Mouse (Mus musculus) embryonic facial prominence, embryonic 15.5 days (tissue): ENCODE measurements around the gene Rpl3. TPM values are rescaled to one million over a fixed set of nuclear protein-coding genes. Genes with fewer than 3 reads are reported as not detected.

Experiments
- ATAC-seq: fragments of 200-750 bp; cut with Nextera tagmentation; 2 replicates; pipeline ENCODE4 v1.8.0; 2017; ENCODE audit warnings: low read depth, moderate TSS enrichment; ENCODE audit not compliant: insufficient number of reproducible peaks, low FRiP score, low TSS enrichment
- H3K27ac ChIP-seq: fragments of 300-500 bp; sonication (generic); replicated peaks from 2 replicates; pipeline ENCODE4 v1.5.1; 2015; ENCODE audit warnings: mild to moderate bottlenecking, inconsistent platforms
- H3K27me3 ChIP-seq: fragments of 300-500 bp; sonication (generic); 2 replicates; pipeline ENCODE4 v1.6.1; 2015; ENCODE audit warnings: inconsistent platforms
- H3K36me3 ChIP-seq: fragments of 300-500 bp; sonication (generic); 2 replicates; pipeline ENCODE4 v1.6.1; 2015; ENCODE audit warnings: mild to moderate bottlenecking, inconsistent platforms
- H3K4me1 ChIP-seq: fragments of 300-500 bp; sonication (generic); 2 replicates; pipeline ENCODE4 v1.6.1; 2015; ENCODE audit warnings: inconsistent platforms
- H3K4me2 ChIP-seq: fragments of 300-500 bp; sonication (generic); replicated peaks from 2 replicates; pipeline ENCODE4 v1.6.1; 2015; ENCODE audit warnings: mild to moderate bottlenecking, inconsistent platforms
- H3K4me3 ChIP-seq: fragments of 300-500 bp; sonication (generic); replicated peaks from 2 replicates; pipeline ENCODE4 v1.5.1; 2015; ENCODE audit warnings: mild to moderate bottlenecking, inconsistent platforms
- H3K9ac ChIP-seq: fragments of 300-500 bp; sonication (generic); 2 replicates; pipeline ENCODE4 v1.6.1; 2015; ENCODE audit warnings: inconsistent platforms
- H3K9me3 ChIP-seq: fragments of 300-500 bp; sonication (generic); replicated peaks from 2 replicates; pipeline ENCODE4 v1.6.1; 2016; ENCODE audit warnings: inconsistent platforms
- WGBS: fragments of 180-500 bp; shearing (Covaris S2); methylation state at CpG from one replicate; pipeline ENCODE4 v1.1.7; 2015; 5-methylcytosine and 5-hydroxymethylcytosine counted together
- microRNA-seq: library from miRNA; unstranded; fragments of <30 nt; microRNA quantifications from one replicate; pipeline ENCODE4, GENCODE M21; 2016; ENCODE audit warnings: borderline number of aligned reads
- polyA plus RNA-seq: library from polyadenylated mRNA; unstranded; fragments of >200 nt; fragmentation: Nextera tagmentation; extraction: Ambion mirVana; gene quantifications from 2 replicates; pipeline ENCODE4 v1.2.1, GENCODE M21; 2015

The Rpl3 gene
- polyA plus RNA-seq, 1 experiment from 2014 or later: 1,072 TPM

GRCm38 (mm10) chr15:80028862-80029261, 62.8 kb downstream of the Rpl3 start:
- Histone ChIP-seq H3K4me3 (no peak overlapping the region), H3K27ac (no peak overlapping the region), H3K9ac (no peak overlapping the region), H3K36me3 (no peaks in the 10 kb centered on the region), H3K4me2 (no peak overlapping the region), H3K4me1 (peaks cover 27% of the 10 kb centered on the region), H3K9me3 (no peaks in the 10 kb centered on the region), H3K27me3 (no peaks in the 10 kb centered on the region)
- no peak for ATAC-seq
- 73% methylated on average over 5 of the region's 5 CpGs for WGBS

Small RNA genes within 50 kb of the gene (microRNA-seq; reads per million reads assigned to microRNA genes)
- 21.0 reads per million, percentile 37 among the genes with 10 or more reads in this experiment for gene Snord43

Other genes starting within 250 kb of the Rpl3 start
- 16.7 and 19.2 TPM in 2 replicates for gene Apobec3, start 200.2 kb downstream of the Rpl3 start, polyA plus RNA-seq
- 3.1 and 4.6 TPM in 2 replicates for gene Cbx7, start 120.7 kb downstream of the Rpl3 start, polyA plus RNA-seq
- gene Pdgfb, start 76.9 kb downstream of the Rpl3 start, polyA plus RNA-seq: 5.2 and 5.7 TPM in 2 replicates
- gene Syngr1, start 534 bp downstream of the Rpl3 start, polyA plus RNA-seq: 13.5 and 13.7 TPM in 2 replicates
- gene Tab1, start 41.3 kb upstream of the Rpl3 start, polyA plus RNA-seq: 38.2 and 38.7 TPM in 2 replicates
- 4.6 and 5.5 TPM in 2 replicates for gene Mgat3, start 81.9 kb upstream of the Rpl3 start, polyA plus RNA-seq
- 26.4 and 27.8 TPM in 2 replicates for gene Mief1, start 142.2 kb upstream of the Rpl3 start, polyA plus RNA-seq
- not detected in 2 replicates for gene AC140267.1, start 144.0 kb upstream of the Rpl3 start, polyA plus RNA-seq
- gene Atf4, start 163.3 kb upstream of the Rpl3 start, polyA plus RNA-seq: 141 and 145 TPM in 2 replicates
- gene Rps19bp1, start 172.4 kb upstream of the Rpl3 start, polyA plus RNA-seq: 53.5 and 54.6 TPM in 2 replicates
- 0.03 and 0.05 TPM in 2 replicates for gene Cacna1i, start 195.4 kb upstream of the Rpl3 start, polyA plus RNA-seq